Mouse (Mus musculus) right cerebral cortex, postnatal 14 days (tissue): ENCODE data around the gene Xpc.
"Not testable (repeated sequence)": the region's sequence is repeated elsewhere in the genome, so short reads cannot be mapped to it uniquely, and the experiment has no call there.

Source experiments
- DNase-seq: peaks from one replicate; pipeline ENCODE4 v3.0.0; 2022

The Xpc gene

DNA sequence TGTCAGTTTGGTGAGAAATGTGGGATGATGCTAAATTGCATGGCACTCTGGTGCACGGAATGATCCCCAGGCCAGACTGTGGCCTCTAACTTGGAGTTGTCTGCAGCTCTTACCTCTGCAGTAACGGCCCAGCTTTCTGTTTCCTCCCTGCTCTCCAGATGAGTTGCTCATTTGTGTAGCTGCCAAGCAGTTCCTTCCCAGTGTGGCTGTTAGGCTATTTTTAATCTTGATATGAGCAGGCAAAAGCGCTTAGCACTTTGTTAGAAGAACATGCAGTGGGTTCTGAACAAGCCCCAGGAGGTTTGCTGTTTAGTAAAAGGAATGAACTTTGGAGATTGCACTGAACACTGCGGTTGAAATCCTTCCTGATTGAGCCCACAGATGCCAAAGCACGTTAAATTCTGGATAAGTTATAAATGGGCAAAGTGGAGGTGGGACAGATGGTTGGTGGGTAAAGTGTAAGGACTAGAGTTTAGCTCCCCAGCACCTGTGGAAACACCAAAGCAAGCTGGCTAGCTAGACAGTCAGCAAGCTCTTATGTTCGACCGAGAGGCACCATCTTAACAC is 2.8 kb upstream of the Xpc start:
- no peak for DNase-seq

DNA sequence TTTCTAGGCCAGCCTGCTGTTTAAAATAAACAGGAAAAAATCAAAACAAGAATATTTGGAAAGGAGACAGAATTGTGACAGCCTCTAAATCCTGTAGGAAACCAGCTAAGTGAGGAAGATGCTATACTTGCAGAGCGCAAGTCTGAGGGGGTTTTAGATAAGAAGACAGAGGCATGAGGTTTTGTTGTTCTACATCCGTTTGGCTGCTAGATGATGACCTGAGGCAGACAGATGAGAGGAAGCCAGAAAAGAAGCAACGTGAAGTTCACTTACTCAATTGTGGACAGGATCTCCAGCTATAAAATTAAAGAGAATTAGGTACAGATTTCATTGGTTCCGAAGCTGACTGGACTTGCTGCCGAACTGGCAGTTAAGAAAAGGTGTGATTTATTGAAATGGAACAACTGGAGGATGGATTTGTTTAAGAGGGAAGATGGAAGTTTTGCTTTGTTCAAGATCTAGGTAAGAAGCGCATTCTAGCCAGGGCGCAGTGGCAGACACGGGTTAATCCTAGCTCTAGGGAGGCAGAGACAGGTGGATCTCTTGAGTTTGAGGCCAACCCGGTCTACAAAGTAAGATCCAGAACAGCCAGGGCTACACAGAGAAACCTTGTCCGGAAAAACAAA is 838 bp downstream of the Xpc start:
- no peak for DNase-seq

DNA sequence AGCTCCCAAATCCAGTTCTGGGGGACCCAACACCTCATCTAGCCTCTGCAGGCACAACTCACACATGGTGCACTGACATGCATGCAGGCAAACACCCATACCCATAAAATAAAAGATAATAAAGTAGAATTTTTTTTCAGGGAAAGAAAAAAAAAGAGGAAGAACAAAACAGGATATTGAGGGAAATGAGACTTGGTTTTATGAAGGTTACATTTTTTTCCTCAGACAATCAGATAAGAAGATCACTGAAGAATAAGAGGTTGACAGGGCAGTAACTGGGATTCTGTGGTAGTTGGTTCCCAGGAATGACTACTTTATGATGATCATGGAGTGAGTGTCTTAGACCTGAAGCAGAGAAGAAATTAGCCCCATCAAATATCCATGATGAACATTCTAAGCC is 1.6 kb downstream of the Xpc start:
- no peak for DNase-seq

DNA sequence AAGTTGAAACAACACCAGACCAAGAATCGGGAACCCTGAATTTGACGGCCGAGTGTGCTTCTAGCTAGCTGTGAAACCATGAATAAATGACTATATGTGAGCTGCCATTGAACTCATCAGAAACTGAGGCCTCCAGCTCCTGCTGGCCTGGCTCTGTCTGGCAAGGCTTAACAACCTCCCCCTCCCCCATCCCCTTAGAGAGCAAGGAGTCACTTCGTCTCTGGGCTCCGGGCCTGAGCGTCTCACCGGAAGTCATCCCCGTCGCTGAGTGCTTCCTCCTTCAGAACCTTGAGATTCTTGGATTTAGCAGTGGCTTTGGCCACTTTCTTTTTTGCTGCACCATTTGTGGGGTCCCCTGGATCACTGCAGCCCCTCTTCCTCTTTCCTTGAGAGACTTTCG is 5.5 kb downstream of the Xpc start:
- no peak for DNase-seq

DNA sequence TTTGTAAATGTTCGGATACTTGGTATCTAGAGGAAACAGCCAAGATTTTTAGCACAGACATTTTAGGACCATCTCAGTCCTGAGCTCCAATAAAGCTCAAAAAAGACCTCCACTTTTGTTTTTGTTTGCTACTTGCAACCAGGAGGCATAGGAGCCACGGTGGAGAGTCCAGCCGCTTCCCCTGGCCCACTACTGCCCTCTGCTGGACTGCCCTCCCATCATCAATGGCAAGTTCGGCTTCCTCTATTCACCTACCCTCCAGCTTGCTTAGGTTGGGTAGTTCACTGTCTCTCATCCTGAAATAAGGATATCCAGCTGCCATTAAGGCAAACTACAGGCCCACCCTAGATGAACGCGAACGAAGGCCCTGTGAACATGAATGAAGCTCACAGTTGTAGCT is 6.4 kb downstream of the Xpc start:
- DNase-seq: peak; percentile 73

DNA sequence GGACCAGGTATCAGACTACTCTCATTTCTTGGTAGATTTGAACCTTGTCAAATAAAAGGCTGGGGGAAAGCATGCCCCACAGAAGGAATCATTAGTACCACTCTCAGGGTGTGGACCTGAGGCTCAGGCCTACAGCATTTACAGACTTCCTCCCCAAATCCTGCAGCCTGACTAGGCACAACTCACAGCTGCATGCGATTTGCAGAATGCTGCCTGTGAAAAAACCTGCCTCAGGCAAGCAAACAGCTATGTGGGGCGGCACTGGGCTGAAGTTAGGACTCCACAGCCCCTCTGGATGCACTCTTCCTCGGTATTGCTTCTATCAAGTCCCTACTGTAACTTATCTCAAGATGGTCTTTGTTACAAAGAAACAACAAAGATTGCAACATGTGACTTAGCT is 7.6 kb downstream of the Xpc start:
- no peak for DNase-seq

DNA sequence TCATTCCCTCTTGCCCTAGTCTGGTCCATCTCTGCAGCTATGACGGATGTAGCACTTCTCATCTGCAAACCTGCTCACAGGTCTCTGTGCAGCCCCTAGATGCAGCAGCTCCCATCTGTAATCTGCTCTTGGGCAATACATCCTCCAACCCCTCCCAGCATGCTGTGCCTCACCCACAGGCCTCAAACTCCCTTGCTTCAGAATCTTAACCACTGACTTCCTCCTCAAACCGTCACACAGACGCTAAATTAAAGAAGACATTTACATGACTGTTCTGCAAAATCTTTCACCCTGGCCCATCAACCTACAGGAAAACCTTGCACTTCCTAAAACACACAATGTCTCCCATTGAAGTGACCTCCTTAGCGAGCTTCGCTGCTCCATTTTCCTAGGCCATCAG is 9.7 kb downstream of the Xpc start:
- no peak for DNase-seq

DNA sequence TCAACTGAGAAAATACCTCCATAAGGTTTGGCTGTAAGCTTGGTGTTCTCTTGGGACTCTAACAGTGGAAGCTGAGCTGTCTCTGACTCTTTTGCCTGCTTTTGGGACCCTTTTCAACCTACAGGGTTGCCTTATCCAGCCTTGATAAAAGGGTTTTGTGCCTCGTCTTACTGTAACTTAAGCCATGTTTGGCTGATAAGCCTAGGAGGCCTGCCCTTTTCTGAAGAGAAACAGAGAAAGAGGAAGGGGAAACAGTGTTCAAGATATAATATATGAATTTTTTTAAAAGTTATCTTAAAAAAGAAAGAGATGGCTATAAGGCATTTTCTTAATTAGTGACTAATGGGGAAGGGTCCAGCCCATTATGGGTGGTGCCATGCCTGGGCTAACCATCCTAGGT is 12.4 kb downstream of the Xpc start:
- no peak for DNase-seq

DNA sequence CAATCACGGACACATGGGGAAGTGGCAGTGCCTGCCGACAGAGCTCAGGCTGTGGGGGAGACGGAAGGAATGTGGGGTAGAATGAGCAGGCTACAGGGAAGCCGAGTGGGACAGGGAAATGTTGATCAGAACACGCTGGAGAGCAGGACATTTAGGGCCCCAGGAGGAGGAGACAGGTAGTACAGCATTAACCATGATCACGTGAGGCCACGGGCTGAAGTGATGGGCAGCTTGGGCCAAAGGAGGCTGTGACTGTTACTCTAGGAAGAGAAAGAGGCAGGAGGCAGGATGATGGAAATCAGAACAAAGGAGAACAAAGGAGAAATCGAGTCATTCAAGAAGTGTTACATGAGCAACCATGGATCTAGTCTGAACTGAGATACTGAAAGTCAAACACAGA is 21.2 kb downstream of the Xpc start:
- DNase-seq: no peak

DNA sequence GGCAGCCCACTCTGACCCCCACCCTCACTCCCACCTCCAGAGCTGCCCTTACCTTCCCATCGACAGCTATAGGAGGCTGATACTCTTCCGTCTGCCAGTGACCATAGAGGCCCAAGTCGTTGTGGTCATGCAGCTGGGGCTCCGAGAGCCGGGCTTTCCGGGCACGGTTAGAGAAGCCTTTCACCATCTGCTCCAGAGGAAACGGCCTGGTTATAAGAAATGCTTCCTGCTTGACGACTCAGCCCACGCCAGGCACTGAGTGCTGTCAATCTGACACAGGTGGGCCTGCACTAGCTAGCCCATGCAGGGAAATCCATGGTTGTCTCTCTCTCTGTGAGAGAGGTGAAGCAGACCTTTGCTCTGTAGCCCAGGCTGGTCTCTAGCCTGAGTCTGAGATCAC is 22.6 kb downstream of the Xpc start:
- no peak for DNase-seq

DNA sequence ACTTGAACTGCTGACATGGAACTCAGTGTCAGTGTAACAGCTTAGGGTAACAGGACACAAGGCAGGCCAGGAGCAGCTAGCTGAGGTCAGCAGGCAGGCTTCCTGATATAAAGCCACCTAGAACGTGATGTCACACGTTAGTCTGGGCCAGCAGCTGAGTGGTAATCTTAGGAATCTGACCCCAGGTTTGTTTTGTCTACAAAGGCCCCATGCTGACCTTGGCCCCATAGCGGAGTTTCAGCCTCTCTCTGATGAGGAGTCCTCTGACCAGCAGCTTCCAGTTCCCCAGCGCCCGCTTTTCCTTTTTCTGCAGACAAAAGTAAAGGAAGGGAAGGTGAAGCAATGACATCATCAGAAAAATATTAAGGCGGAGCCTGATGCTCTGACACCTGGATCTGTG is 24.7 kb downstream of the Xpc start:
- DNase-seq: no peak

DNA sequence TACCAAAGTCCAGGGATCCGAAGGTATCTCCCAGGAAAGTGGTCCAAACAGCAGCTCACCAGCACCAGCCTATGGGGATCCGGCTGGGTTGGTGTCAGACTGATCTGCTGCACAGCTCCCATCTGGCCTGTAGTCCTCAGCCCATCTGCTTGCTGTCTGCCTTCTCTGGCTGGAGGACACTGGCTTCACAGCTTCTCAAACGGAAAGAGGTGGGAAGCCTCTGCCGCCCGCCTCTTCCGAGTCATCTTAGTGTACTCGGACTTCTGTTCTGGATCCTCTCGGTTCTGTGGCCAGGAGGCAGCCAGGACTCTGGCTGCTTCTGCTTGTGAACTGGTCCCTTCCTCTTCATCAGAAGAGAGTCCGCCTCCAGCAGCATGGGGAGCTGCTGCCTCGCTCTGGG is 25.8 kb downstream of the Xpc start:
- peak; percentile 32 for DNase-seq

DNA sequence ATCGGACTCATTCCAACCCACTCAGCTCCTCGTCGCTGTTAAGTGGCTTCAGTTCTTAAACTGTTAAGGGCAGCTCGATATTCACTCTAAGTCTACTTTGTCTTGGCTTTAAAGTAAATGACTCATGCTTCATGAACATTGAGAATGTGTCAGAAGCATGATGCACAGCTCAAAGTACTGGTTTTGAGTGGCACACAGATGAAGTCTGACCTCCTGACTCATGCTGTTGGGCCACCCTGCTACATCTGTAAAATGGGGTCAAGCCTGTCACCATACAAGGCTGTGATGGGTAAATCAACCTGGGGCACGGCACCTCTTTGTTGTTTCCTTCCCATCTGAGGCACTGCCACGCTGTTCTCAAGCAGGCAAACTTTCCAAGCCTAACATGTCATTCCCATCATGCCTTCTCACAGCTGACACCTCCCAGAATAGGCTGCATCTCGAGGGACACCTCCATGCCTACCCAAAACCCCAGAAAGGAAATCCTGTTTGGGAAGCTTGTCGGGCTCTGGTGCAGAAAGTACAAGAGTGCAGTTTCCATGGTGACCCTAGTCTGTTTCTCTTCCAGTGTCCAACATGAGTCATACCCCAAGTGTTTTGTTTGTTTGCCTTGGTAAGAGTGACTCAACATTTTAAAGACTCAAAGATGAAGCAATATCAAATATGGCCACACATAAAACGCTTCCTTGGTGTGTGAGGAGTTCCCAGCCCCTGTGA is 27.0 kb downstream of the Xpc start:
- no peak for DNase-seq

DNA sequence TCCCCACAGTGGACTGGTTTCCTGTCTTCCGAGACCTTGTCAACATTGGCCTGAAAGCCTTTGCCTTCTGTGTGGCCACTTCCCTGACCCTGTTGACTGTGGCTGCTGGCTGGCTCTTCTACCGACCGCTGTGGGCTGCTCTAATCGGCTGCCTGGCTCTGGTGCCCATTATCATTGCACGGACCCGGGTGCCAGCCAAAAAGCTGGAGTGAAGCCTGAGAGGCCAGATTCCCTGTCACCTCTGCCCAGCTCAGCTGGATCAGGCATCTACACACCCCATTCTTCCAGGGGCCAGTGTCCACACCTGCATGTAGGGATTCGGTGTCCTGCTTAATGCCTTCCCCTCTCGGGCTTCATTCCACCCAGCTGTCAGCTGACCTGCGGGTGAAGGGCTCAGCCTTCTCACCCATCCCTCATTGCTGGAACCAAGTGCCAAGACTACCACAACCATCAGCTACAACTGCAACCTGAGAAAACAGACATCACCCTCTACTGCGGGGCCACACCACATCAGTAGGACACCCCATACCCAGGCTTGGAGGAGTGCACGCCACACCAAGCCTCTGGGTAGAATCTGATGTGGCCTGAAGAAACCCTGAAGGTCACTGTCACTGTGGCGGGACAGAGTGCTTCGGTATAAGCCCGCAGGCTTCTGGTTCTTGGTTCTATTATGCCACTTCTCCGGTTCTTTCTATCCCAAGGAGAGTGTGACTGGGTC is 28.8 kb downstream of the Xpc start:
- no peak for DNase-seq

DNA sequence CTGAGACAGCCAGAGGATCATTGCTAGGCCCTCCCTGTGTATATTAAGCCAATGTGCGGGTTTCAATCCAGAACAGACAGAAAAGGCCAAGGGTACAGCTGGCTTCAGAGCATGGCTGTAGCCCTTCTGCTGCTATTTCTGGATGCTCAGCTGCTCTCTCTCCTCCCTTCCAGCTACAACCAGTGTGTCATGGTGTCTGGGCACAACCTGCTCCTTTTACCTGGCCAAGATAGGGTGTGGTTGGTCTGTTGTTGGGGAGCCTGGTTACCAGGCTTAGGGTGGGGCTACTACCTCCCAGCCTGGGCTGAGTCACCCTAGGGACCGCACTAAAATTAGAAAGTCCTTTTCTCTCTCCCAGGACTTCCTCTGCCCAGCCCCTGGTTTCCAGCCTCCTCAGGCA is 32.3 kb downstream of the Xpc start:
- no peak for DNase-seq

DNA sequence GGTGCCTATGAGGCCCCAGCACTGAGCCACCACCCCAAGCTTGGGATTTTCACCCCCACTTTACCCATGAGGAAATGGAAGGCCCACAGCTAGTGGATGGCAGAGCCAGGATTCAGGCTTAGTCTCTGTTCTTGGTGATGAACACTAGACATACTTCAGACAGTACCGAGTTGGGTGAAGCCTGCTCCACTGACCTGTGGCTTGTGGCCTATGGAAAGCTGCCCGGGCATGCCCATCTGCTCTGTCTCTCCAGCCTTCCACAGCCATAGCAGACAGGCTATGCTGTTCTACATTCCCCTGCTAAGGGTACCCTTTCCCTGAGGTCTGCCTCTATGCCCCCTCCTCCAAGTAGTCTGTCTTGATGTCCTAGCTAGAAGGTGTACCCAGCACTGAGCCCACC is 39.1 kb downstream of the Xpc start:
- no peak for DNase-seq

DNA sequence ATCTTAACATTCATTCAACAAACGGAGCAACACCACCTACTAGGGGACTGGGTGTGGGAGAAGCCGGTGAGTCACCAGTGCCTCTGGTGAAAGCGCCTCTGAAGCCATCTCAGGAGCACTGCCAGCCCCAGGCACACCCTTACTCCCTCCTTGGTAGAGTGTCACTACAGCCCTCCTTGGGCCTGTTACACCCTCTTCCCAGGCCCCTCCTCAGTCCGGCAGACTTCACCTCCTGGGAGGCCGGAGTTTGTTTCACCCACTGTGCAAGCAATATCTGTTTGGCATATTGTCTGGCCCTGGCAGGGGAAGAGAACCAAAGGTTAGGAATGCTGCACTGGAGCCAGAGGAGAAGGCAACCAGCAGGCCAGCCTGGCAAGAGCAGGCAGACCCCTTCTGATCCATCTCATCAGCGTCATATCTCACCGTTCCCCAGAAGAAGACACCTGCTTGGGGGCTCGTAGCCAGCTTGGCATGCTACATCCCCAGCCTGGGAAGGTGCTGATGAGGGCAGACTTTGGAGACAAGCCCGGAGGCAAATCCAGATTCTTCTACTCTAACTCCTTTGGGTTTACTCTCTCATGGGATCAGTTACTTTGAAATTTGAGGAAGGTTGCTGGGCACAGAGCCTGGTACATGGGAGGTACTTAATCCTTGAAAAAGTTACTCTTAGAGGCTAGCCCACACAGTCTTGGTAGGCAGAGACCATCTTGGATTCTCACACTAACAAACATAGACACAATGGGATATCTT is 41.1 kb downstream of the Xpc start:
- no peak for DNase-seq

DNA sequence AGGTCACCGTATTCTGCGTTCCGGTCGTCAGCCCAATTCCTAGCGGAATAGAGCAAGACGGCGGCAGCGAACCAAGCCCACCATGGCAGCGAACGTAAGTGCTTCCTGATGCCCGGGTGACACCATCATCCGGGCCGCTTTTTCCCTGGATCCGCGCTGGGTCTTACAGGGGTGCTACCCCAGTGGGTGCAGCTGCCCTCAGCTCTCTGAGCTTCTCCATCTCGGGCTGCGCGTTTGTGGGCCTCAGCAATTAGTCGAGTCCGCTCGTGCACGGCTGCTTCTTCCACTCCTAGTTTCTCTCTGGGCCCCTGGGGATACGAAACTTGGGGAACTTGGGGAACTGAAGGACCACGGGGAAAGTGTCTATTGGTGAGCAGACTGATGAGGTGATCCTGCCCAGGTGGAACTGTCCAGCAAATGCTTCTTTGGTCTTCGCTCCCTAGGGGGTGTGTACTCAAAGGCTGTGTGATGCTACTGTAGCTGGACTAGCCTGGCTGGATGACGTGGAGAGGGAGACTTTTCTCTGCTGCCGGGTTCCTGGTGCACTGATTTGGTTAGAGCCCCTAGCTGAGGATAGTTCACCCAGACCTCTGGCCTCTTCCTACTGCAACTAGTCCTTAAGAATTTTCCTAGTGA is 41.8 kb downstream of the Xpc start:
- DNase-seq: no peak

DNA sequence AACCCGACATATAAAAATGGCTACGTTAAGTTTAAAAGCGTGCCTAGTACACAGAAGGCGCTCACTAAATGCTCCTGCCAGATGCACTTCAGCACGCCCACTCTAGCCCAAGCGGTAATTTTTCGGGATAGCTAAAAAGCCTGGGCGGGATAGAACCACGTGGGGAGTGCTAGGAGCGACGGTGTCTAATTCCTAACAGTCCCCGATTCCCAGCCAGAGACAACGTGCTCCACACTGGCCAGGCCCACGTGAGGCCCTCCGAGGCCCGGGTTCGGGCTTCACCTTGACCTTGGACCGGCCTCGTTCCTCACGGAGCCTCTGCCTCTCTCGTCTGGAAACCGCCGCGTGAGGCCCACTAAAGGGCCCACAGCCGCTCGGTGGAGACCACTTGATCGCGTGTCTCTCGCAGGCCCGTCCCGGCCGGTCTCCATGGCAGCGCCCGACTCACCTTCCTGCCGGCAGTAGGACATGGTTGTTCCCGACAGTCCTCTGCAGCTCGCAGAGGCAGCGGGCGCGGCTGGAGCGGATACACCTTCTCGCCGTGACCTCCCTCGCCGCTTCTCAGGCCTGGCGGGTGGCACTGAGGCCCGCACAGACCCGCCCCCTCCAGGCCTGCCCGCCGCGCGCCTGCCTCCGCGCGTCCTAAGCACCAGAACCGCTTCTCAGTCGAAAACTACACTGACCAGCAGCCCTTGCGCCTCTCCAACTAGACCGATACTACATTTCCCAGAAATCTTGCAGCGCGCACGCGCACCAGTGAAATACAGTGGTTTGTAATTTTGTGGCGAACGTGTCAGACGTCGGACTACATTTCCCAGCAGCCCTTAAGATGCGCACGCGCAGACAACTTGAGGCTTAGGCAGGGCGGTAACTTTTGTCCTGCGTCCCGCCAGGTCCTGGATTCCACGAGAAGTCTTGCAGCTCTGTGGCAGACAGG is 42.6 kb downstream of the Xpc start, which contains the start of the genes Chchd4 and Tmem43:
Gene Chchd4, minus strand, starts transcription at position 679 of the 937 bp plus-strand sequence.
Gene Tmem43, plus strand, starts transcription at position 836 of the 937 bp plus-strand sequence.
- DNase-seq: peak; percentile 97

DNA sequence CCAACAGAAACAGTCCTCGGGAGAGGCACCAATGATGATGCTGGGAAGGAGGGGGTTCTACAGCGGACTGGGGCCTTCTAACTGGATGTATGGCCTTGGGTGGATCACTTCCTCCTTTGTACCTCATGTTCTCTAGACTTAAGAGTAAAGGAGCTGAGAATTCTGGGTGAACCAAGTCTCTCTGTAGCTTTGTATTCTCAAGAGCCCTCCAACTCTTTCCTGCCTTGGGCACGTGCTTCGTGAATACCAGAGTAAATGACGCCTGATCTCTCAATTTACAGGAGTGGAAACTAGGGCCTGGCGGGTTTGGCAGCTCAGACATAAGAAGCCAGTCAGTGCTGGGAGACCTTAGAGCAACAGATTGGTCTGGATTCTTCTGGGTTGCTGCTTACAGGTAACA is 43.4 kb downstream of the Xpc start:
- no peak for DNase-seq

DNA sequence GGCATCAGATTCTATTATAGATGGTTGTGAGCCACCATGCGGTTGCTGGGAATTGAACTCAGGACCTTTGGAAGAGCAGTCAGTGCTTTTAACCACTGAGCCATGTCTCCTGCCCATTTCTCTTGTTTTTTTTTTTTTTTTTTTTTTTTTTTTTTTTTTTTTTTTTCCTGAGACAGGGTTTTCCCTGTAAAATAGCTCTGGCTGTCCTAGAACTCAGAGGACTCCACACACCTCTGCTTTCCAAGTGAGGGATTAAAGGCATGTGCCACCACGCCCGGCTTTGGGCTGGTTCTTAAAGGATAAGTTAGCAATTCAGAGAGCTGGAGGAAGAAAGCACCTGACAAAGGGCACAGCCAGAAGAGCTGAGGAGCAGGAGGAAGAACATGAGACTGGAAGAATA is 44.3 kb downstream of the Xpc start:
- not testable (repeated sequence) for DNase-seq
